Mouse (Mus musculus): Measurements from ENCODE around the gene Ism1.

GRCm38 (mm10) chr2:139742381-139742780, 64.4 kb downstream of the Ism1 start:
- TF ChIP-seq POLR2A (IDR thresholded peaks at IDR 0.05; ENCODE audit: extremely low read depth, insufficient read depth, low read length) (no peak), CTCF (IDR thresholded peaks at IDR 0.05; ENCODE audit: extremely low read depth, insufficient read depth, low read length) (no peak)

All from cortical plate, adult 2 months (tissue).